Mouse (Mus musculus): Measurements from ENCODE around the gene Gpr179.

Gene Gpr179

DNA sequence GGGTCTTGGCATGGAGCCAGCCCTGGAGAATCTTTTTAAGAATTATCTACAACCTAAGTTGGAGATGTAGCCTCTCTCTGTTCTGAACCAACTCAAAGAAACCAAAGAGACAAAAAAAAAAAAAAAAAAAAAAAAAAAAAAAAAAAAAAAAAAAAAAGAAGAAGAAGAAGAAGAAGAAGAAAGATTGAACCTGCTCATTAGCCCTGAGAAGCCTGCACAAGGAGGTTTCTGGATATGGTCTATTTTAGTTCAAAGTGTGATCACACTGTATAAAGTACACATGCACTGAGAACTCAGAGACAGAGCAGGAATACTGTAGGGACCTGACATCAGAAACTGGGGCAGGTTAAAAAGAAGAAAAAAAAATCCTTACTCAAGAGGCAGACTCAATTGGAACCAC lies 64.2 kb downstream of the Gpr179 start:
- no peak for DNase-seq (ENCODE audit: low spot score in 2 of 2)

DNA sequence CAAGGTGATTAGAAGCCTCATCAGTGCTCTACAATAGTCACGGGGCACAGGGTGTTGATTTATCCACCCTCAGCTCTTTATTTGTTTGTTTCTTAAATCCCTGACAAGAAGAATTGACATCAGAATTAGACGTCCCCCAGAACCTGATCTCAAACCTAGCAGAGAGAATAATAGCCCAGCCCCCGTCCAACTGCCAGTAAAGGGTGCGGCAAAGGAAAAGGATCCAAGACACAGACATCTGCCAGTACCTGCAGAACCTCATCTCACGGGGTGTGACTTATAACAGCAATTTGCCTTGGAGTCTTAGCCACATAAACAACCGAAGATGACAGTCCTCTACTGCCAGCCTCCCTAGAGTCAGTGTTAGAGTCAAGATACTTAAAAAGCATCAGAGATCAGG lies 64.9 kb downstream of the Gpr179 start:
- DNase-seq (ENCODE audit: low spot score in 2 of 2) = no peak

DNA sequence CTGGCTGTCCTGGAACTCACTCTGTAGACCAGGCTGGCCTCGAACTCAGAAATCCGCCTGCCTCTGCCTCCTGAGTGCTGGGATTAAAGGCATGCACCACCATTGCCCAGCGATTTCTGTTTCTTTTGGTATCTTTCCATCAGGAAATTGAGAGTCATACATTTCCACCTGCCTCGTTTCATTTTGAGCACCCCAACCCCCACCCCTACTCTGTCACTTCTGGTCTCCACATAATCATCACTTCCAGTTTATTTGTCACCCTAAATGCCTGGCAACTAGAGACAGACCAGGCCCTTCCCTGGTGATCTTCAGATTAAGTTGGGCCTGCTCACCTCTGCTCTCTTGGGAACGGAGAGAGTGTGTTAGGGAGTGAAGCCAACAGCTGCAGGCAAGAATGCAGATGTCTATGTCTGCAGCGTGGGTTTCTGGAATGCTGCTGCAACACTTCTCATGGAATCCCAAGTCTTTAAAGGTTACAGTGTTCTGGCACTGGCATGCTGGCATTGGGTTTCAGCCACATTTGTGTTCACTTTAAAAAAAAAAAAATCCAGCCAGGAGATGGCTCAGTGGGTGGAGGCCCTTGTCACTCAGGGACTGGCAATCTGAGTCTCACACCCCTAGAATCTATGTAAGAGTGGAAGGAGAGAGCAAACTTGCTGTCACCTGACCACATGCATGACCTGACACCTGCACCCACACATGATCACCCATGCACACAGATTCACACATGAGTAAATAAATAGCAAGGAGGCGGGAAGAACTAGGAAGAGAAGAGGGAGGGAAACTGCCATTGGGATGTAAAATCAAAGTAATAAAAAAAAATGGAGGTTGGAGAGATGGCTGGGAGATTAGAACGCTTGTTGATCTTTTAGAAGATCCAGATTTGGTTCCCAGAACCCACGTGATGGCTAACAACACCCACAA lies 65.8 kb downstream of the Gpr179 start:
- no peak for DNase-seq (ENCODE audit: low spot score in 2 of 2)

DNA sequence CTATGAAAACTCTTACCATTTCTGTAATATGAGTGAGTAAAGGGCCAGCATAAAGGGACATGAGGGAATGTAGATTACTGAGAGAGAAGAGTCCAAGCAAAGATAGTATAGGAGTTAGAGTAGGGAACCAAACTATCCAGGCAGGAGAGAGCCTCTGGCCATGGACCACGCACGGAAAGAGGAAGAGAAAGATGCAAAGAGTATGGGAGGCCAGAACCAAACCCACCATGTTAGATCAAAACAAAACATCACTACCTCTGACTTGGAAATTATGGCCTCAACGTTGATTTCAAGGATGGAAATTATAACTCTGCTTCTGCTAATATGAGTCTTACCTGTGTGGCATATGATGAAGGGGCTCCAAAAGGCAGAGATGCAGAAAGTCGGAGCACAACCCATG lies 67.0 kb downstream of the Gpr179 start:
- no peak for DNase-seq (ENCODE audit: low spot score in 2 of 2)

DNA sequence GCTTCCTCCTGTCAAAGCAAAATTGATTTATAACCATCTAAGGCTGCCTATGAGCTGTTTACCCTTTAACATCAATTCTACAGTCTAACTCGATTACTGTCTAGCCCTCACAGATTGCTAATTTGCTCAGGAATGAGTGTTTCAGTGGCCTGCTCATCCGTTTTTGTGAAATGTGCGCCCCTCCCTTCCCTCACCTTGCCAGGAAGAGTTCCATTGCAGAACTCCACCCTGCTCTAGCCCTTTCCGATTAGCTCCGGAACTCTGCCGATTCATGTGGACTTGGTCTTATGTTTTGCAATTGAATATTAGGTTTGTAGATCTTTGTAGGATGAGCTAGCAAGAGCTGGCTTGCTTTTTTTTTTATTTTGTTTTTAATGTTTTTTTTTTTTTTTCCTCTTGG lies 69.7 kb downstream of the Gpr179 start:
- DNase-seq (ENCODE audit: low spot score in 2 of 2) = no peak

Measured in cerebellum, postnatal 4 days (tissue).